Mouse (Mus musculus) gastrocnemius, adult 2 months (tissue): ENCODE results near the gene Maml1. TPM values are rescaled to one million over a fixed set of nuclear protein-coding genes. Genes with fewer than 3 reads are reported as not detected.
"Not testable (repeated sequence)": the region's sequence is repeated elsewhere in the genome, so short reads cannot be mapped to it uniquely, and the experiment has no call there.

ENCODE experiments used
- DNase-seq: peaks from one replicate; pipeline ENCODE4 v3.0.0; 2022
- H3K27ac ChIP-seq: fragments of 200-600 bp; 2 replicates; pipeline ENCODE4 v1.8.1; 2022; ENCODE audit warnings: mild to moderate bottlenecking
- H3K4me3 ChIP-seq: fragments of 200-600 bp; 2 replicates; pipeline ENCODE4 v1.8.1; 2022; ENCODE audit warnings: mild to moderate bottlenecking, moderate library complexity
- CTCF ChIP-seq: fragments of 200-600 bp; IDR thresholded peaks from 2 replicates; pipeline ENCODE4 v1.8.1; 2022; ENCODE audit warnings: antibody characterized with exemption, mild to moderate bottlenecking, moderate library complexity
- intact Hi-C: fragments of 180-260 bp; cut with DNase I; formaldehyde crosslinking; loops from one replicate; pipeline ENCODE4 v1.15.1; 2025
- total RNA-seq, 2 experiments: library from RNA; stranded (reverse); gene quantifications; 2 replicates each; pipeline ENCODE4 v1.2.3; 2021

Maml1 gene
- total RNA-seq, 2 experiments from 2014 or later: 6.6 to 7.1 TPM

DNA sequence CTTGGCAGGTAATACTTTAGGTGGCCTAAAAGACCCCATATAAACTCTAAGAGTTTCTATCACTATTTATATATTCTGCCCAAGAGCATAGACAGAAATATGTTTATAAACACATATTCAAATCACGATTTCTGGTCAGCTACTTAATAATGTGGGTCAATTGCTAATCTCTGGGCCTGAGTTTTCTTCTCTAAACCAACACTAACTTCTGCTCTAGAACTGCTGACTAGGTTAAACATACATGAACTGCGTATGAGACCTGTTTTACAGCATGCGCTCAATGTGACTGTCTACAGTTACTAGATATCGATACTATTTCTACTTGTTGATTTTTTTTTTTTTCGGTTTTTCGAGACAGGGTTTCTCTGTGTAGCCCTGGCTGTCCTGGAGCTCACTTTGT is 29.1 kb upstream of the Maml1 start:
- intact Hi-C loops: no loop called here
- TF ChIP-seq CTCF: no peak
- no peak for DNase-seq
- H3K27ac ChIP-seq: no peak overlapping the region
- no peak overlapping the region for H3K4me3 ChIP-seq

- peak; percentile 24; the same call in 1 of the 2 replicates for TF ChIP-seq CTCF
- H3K4me3 ChIP-seq, intact Hi-C loops, H3K27ac ChIP-seq, DNase-seq: not testable (repeated sequence)
Observed at GRCm38 (mm10) chr11:50319343-50319742, 27.2 kb upstream of the Maml1 start.

DNA sequence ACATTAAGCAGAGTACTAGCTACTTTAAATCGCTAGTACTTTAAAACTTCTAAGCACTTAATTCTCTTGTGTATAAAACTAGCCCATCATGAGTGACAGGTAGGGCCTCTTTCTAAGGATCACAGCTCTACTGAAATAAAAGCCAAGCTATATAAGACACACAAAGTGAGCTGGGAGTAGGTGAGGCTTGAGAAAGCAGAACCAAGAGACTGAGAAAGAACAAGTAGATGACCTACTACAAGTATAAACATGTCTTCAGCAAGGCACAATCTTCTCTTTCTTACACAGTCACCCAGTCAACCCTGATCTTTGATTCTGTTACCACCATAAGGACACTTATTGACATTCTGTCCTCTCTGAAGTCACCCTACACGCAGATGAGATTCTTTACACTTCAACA is 20.7 kb upstream of the Maml1 start:
- intact Hi-C loops: no loop called here
- no peak for DNase-seq
- Histone ChIP-seq H3K4me3 (no peak overlapping the region), H3K27ac (no peak overlapping the region)
- TF ChIP-seq CTCF: no peak

- TF ChIP-seq CTCF: no peak
- intact Hi-C loops: no loop called here
- H3K4me3 ChIP-seq: no peak overlapping the region
Observed at GRCm38 (mm10) chr11:50303406-50303805, 11.3 kb upstream of the Maml1 start.

DNA sequence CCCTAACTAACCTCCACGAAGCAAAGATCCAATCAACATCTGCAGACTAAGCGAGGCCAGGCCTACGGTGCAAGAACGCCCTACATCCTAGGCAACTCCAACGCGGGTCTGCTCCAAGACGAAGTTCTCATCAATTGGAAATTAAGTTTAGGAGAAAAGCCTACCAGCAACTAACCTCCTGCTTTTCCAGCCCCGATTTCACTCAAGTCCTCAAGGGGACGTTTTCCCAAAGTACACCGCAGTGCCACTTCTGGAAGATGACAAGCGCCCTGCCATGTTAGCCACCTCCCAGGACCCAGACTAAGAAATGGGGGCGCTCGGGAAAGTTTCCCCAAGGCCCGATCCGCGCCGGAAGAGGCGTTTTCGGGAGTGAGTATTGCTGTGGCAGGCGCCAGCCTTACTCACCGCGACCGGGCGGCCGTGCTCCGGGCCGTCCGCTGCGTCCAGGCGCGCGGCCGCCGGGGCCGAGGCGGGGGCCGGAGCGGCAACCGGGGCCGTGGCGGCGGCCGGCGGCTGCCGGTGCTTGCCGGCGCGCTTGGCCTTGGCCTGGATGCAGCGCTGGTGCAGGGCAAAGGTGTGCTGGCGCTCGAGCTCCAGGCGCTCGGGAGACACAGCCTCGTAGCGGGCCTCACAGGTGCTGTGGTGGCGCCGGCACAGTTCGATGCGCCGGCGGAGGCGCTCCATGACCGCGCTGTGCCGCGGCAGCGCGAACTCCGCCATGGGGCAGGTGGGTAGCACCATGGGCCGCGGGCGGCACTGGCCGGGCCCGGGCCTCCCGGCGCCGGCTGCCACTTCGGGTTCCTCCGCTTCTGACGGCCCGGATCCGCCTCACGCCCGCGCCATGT is 568 bp downstream of the Maml1 start:
- peak overlapping the region; percentile 99 for H3K27ac ChIP-seq
- no peak for TF ChIP-seq CTCF
- DNase-seq: peak; percentile 68
- intact Hi-C loops: loop anchor here (2.0 to 5.0 kb wide), 3 partner anchors 33 to 71 kb away; partner anchors contain the start of genes Canx and Ltc4s
- peak overlapping the region; percentile 97 for H3K4me3 ChIP-seq

More at GRCm38 (mm10) chr11:50303406-50303805, 11.3 kb upstream of the Maml1 start:
- no peak for DNase-seq
- H3K27ac ChIP-seq: no peak overlapping the region

GRCm38 (mm10) chr11:50290486-50291225 is 1.5 kb downstream of the Maml1 start:
- intact Hi-C loops: loop anchor here (2.0 to 5.0 kb wide), 2 partner anchors 52 to 72 kb away; partner anchors contain the start of gene Ltc4s
- no peak for TF ChIP-seq CTCF
- no peak for DNase-seq
- peak overlapping the region; percentile 99 for H3K27ac ChIP-seq
- H3K4me3 ChIP-seq: peak overlapping the region; percentile 97

- DNase-seq: no peak
- peak overlapping the region; percentile 69 for H3K27ac ChIP-seq
- intact Hi-C loops: no loop called here
- no peak for TF ChIP-seq CTCF
- no peak overlapping the region for H3K4me3 ChIP-seq
Observed at GRCm38 (mm10) chr11:50286428-50286827, 5.7 kb downstream of the Maml1 start.

- intact Hi-C loops: no loop called here
- TF ChIP-seq CTCF: no peak
- H3K4me3 ChIP-seq: no peak overlapping the region
- peak; percentile 45 for DNase-seq
- H3K27ac ChIP-seq: peak overlapping the region; percentile 69
Observed at GRCm38 (mm10) chr11:50285696-50286095, 6.4 kb downstream of the Maml1 start.

DNA sequence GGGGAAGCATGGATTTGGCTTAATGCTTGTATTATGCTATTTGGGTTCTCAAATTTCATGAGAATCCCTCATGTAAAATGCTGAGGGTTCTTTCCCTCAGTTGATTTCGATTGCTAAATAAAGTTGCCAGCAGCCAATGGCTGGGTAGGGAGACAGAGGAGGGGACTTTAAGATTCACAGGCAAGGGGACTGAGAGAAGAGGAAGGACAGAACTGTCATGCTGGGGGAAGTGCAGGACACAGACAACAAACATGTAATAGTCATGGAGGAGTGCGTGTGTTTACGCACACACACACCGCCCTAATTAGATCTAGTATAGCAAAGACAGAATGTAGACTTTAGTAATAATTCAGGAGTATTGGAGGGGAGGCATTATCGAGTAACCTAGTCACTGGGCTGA is 6.8 kb downstream of the Maml1 start:
- Histone ChIP-seq H3K4me3 (no peak overlapping the region), H3K27ac (peak overlapping the region; percentile 69)
- DNase-seq: no peak
- intact Hi-C loops: no loop called here
- TF ChIP-seq CTCF: no peak

- H3K27ac ChIP-seq: no peak overlapping the region
- intact Hi-C loops: no loop called here
- no peak for TF ChIP-seq CTCF
Observed at GRCm38 (mm10) chr11:50280053-50280452, 12.1 kb downstream of the Maml1 start.

GRCm38 (mm10) chr11:50279005-50279404 is 13.1 kb downstream of the Maml1 start:
- intact Hi-C loops: no loop called here
- no peak overlapping the region for H3K4me3 ChIP-seq
- no peak for DNase-seq
- TF ChIP-seq CTCF: no peak
- no peak overlapping the region for H3K27ac ChIP-seq

More at GRCm38 (mm10) chr11:50280053-50280452, 12.1 kb downstream of the Maml1 start:
- no peak overlapping the region for H3K4me3 ChIP-seq
- DNase-seq: no peak

GRCm38 (mm10) chr11:50277706-50278105 is 14.4 kb downstream of the Maml1 start:
- no peak for DNase-seq
- TF ChIP-seq CTCF: no peak
- Histone ChIP-seq H3K27ac (no peak overlapping the region), H3K4me3 (no peak overlapping the region)
- intact Hi-C loops: no loop called here

DNA sequence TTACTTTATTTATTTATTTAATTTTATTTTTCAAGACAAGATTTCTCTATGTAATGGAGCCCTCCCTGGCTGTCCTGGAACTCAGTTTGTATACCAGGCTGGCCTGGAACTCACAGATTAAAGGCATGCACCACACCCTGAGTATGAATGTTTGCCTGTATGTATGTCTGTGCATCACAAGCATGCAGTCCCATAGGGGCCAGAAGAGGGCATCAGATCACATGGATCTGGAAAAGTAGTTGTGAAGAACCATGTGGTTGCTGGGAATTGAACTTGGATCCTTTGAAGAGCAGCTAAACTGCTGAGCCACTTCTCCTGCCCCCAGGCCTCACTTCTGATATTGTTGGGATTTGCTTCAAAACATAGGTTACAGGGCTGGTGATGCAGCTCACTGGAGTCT is 15.1 kb downstream of the Maml1 start:
- no peak overlapping the region for H3K27ac ChIP-seq
- no peak for DNase-seq
- no peak overlapping the region for H3K4me3 ChIP-seq
- TF ChIP-seq CTCF: no peak
- intact Hi-C loops: no loop called here
